Mouse (Mus musculus): ENCODE data around the gene Jarid2.
A peak's percentile ranks its signal among the peaks of the same experiment; 100 is the strongest.

The Jarid2 gene

DNA sequence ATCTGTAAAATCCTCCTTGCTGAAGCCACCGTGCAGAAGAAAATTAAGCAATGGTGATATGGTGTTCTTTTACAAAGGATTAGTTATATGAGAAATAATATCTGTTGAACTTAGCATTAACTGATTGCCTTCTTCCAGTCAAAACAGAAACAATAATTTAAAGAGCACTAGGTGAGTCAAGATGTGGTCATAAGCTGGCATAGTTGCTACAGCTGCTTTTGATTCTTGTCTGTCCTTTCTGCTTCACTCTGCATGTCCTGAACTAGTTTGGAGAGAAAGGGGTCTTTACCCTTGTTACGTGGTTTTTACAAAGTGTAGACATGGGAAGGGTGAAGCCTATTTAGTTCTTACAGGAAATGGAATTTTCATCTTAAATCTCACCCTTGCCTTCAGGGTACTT lies 51.9 kb downstream of the Jarid2 start:
- DNase-seq (ENCODE audit: low read depth), result no peak

GRCm38 (mm10) chr13:44784551-44784950 lies 55.3 kb downstream of the Jarid2 start:
- DNase-seq (ENCODE audit: low read depth), result no peak

- no peak for DNase-seq (ENCODE audit: low read depth)
These were observed 57.0 kb downstream of the Jarid2 start for GRCm38 (mm10) chr13:44786291-44786690.

DNA sequence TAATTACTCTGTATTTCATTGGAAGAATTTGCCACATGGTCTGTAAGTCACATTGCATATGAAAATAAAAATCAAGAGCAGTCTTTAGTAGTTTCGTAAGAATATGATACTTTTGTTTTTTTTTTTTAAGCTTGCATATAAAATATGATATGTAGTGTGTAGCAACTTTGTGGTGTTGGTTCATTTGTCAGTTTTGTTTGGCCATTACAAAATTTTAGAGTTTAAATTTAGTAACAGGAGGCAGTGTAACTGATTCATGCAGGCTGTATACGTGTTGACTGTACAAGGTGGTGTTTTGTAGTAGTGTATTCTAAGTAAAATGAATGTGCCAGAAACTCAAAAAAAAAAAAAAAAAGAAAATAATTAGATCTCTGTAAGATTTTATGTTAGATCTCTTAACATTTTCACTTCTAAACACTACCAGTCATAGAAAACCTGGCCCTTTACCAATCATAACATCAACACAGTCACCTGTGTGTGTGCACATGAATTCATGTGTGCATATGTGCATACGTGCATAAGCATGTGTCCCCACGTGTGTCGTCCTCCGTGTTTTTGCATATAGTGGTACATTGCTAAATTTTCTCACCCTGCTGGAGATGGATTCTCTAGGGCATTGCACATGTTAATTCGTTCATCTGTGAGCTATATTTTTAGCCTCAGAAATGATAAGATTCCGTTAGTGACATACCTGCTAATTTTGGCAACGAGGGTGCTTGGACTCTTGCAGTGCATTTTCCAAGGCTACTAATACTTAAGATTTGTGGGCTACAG lies 59.3 kb downstream of the Jarid2 start:
- no peak for DNase-seq (ENCODE audit: low read depth)

GRCm38 (mm10) chr13:44789982-44790381 lies 60.7 kb downstream of the Jarid2 start:
- DNase-seq (ENCODE audit: low read depth), result no peak

- DNase-seq (ENCODE audit: low read depth), result no peak
These were observed 63.2 kb downstream of the Jarid2 start for GRCm38 (mm10) chr13:44792361-44792892.

DNA sequence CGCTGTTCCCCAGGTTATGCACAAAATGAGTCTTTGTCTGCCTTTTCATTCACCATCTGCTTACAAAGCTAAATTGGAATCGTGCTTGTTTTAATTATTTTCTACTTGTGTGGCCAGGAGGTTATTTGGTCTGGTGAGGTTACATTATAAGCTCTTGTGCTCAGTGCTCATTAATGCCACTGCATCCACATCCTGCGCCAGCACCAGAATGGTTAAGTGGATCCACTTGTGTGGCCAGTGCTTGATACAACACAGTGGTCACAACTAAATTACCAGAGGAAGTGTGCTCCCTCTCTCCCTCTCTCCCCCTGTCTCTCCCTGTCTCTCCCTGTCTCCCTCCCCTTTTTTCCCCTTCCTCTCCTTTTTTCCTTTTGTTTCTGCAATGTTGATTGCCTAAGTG lies 66.6 kb downstream of the Jarid2 start:
- DNase-seq (ENCODE audit: low read depth), result no peak

DNA sequence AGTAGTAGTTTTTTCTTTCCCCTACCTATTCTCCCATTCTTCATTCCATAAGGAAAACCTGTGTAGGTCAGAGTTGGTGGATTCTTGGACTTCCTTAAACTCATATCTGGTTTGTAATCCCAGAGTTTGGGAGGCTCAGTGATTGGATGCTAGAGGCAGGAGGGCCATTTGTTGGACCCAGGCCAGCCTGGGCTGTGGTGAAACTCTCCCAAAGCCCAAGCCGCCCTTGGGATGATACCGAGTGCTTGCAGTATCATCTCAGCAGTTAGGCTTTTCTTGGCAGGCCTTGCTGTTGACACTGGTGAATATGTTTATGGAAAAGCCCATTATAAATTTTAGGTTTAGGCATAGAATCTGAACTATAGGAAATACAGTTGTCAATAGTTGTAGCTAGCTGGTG lies 67.5 kb downstream of the Jarid2 start:
- no peak for DNase-seq (ENCODE audit: low read depth)

GRCm38 (mm10) chr13:44798280-44798679 lies 69.0 kb downstream of the Jarid2 start:
- no peak for DNase-seq (ENCODE audit: low read depth)

GRCm38 (mm10) chr13:44799166-44799565 lies 69.9 kb downstream of the Jarid2 start:
- DNase-seq (ENCODE audit: low read depth), result no peak

DNA sequence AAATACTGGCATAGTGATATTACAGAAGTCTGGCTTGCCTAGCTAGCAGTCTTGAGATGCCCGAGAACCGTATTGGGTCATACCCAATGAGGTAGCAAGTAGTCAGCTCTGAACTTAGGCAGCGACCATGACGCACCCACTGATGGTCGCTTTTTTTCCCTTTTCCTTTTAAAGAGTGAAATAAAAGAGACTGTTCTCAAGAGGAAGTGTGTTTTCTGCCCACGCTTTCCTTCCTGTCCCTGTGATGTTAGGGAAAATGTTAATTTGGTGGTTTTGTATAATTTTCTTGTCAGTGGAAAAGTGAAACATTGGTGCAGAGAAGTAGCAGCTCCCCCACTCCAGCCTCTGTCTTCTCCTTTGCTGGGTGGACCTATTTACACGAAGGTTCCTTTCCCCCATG lies 70.8 kb downstream of the Jarid2 start:
- DNase-seq (ENCODE audit: low read depth), result no peak

DNA sequence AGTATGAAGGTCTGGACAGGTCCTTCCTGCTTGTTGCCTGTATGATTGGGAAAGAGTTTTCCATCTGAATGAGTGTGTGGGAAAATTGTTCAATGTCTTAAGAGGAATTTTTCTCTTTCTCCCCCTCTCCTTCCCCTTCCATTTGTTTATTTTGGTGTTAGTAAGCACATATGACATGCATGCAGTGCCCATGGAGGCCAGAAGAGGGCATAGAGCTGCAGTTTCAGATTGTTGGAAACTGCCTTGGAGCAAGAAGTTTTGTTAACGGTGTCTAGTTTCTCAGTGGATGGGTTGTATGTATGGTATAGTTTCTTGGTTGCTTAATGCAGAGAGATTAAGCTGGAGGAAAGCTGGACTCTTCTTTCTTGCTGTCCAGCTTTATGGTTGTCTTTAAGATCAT lies 75.6 kb downstream of the Jarid2 start:
- DNase-seq (ENCODE audit: low read depth), result peak; percentile 39

DNA sequence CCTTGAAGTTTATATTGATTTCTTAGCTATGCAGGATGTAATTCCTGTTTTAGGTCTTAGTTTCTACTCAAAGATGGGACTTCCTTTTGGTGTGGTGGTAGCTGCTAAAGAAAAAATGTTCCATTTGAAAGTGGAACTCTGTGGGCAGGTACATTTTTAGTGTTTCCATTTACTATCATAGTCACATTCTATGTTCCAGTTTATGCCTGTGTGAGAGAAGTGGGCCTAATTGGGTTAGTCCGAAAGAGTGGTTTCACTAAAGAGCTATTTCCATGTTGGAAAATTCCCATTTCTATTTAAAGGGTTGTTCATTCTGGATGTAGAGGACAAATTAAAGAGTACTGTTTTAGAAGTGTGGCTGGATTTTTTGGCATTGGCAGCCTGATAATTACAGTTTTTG lies 79.0 kb downstream of the Jarid2 start:
- DNase-seq (ENCODE audit: low read depth), result no peak

- DNase-seq (ENCODE audit: low read depth), result no peak
These were observed 81.7 kb downstream of the Jarid2 start for GRCm38 (mm10) chr13:44811021-44811420.

GRCm38 (mm10) chr13:44811601-44812000 lies 82.3 kb downstream of the Jarid2 start:
- no peak for DNase-seq (ENCODE audit: low read depth)

- DNase-seq (ENCODE audit: low read depth), result no peak
These were observed 83.1 kb downstream of the Jarid2 start for GRCm38 (mm10) chr13:44812381-44812780.

- no peak for DNase-seq (ENCODE audit: low read depth)
These were observed 90.1 kb downstream of the Jarid2 start for GRCm38 (mm10) chr13:44819400-44819799.

DNA sequence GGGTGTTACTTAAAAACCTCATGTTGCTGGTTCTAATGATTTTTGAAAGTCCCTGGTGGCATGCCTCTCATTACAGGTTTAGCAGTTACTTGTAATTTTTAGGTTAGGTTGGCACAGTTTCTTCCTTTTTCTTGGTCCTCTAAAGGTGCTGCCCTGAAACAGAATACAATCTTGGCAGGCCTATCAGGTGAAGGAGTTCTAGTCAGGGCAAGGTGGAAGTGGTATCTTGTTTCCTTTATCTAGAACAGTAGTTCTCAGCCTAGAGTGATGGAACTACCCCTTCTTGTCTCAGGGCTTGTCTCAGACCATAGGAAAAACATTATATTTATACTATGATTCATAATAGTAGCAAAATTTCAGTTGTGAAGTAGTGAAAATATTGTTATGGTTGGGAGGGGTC lies 93.3 kb downstream of the Jarid2 start:
- no peak for DNase-seq (ENCODE audit: low read depth)

DNA sequence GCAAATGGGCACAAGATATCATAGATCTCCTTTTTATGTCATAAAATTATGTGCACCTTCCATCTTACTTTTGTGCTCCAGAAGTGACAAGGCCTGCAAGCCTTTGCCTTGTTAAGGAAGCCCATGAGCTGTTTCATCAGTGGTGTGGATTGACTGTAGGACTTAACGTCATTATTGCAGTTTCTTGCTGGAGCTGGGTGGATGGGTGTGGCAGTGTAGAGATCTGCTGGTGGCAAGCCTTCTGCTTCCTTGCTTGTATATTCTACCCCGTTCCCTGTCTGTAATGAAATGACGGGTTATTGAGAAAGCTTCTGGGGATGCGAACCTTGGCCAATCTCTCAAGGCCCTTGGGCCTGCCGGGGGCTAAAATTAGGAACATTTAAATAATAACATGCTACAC lies 99.6 kb downstream of the Jarid2 start:
- no peak for DNase-seq (ENCODE audit: low read depth)

GRCm38 (mm10) chr13:44832104-44832503 lies 102.8 kb downstream of the Jarid2 start:
- DNase-seq (ENCODE audit: low read depth), result no peak

DNA sequence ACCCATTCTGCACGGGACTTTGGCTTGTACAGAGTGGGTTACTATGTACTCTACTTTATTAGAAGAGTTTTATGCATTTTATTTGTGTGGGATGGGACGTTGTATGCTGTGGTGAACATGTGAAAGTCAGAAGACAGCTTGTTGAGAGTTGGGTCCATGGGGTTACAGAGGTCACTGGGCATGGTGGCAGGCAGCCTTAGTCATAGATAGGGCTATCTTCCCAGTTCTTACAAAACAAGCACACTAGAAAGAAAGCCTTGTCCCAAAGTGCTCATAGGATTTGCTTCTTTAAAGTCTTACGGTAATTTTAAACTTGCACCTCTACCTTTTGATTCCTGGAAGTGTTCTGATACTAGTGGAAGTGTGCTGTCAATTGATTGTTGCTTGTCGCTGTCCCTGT lies 103.6 kb downstream of the Jarid2 start:
- DNase-seq (ENCODE audit: low read depth), result no peak

GRCm38 (mm10) chr13:44833353-44833752 lies 104.1 kb downstream of the Jarid2 start:
- DNase-seq (ENCODE audit: low read depth), result no peak

GRCm38 (mm10) chr13:44837445-44837844 lies 108.2 kb downstream of the Jarid2 start:
- no peak for DNase-seq (ENCODE audit: low read depth)
